Mouse (Mus musculus) CH12.LX (cell line): ENCODE results near the gene Ktn1. TPM values are rescaled to one million over a fixed set of nuclear protein-coding genes. Genes with fewer than 3 reads are reported as not detected.

ENCODE experiments used
- DNase-seq: peaks from one replicate; pipeline ENCODE4 v3.0.0-alpha.2; 2013; ENCODE audit errors: extremely low read depth
- H3K27ac ChIP-seq: 2 replicates; pipeline ENCODE4 v1.5.1; 2012; ENCODE audit warnings: low read depth, mild to moderate bottlenecking, control low read depth, moderate library complexity; ENCODE audit not compliant: insufficient read depth
- H3K27me3 ChIP-seq: replicated peaks from 2 replicates; pipeline ENCODE3; 2012; ENCODE audit warnings: inconsistent platforms
- H3K36me3 ChIP-seq, 2 experiments: replicated peaks in 1 of 2; 2 replicates each; pipeline versions ENCODE3 to v1.6.1; 2012; ENCODE audit warnings: inconsistent platforms in 1 of 2, low read length in 1 of 2, mild to moderate bottlenecking in 1 of 2, mixed read lengths in 1 of 2, moderate library complexity in 1 of 2; ENCODE audit not compliant: control insufficient read depth in 1 of 2, insufficient read depth in 1 of 2
- H3K4me1 ChIP-seq, 2 experiments: 2 replicates each; pipeline ENCODE4 v1.6.1; 2012; ENCODE audit warnings: inconsistent platforms in 1 of 2, moderate library complexity in 1 of 2; ENCODE audit not compliant: insufficient read depth in 2 of 2, control insufficient read depth in 1 of 2
- H3K4me2 ChIP-seq: 2 replicates; pipeline ENCODE4 v1.6.1; 2012; ENCODE audit warnings: low read depth, mild to moderate bottlenecking, control low read depth; ENCODE audit not compliant: poor library complexity, insufficient read depth, severe bottlenecking
- H3K4me3 ChIP-seq, 3 experiments: fragments of 150-350 bp in 1 of 3; sonication (generic) in 1 of 3; replicated peaks in 1 of 3; 2 replicates each; pipeline versions ENCODE3 to v1.5.1; 2011 to 2012; ENCODE audit warnings: low read depth in 2 of 3, low read length in 2 of 3, mild to moderate bottlenecking in 2 of 3, moderate library complexity in 2 of 3, control low read depth in 1 of 3, improper control_type of control experiment in 1 of 3, inconsistent platforms in 1 of 3, mixed read lengths in 1 of 3; ENCODE audit not compliant: poor library complexity in 1 of 3
- H3K79me2 ChIP-seq: replicated peaks from 2 replicates; pipeline ENCODE4 v1.6.1; 2012; ENCODE audit warnings: mild to moderate bottlenecking, moderate library complexity; ENCODE audit not compliant: control insufficient read depth, poor library complexity, insufficient read depth, severe bottlenecking; ENCODE audit errors: extremely low read depth
- H3K9ac ChIP-seq: 2 replicates; pipeline ENCODE4 v1.6.1; 2012; ENCODE audit warnings: low read depth, mild to moderate bottlenecking, control low read depth, moderate library complexity; ENCODE audit not compliant: insufficient read depth
- H3K9me3 ChIP-seq: replicated peaks from 2 replicates; pipeline ENCODE3; 2012; ENCODE audit warnings: low read length, inconsistent platforms, mixed read lengths
- BHLHE40 ChIP-seq: IDR thresholded peaks from 2 replicates; pipeline ENCODE4 v1.6.1; 2011; ENCODE audit warnings: mild to moderate bottlenecking, low read depth, low read length, improper control_type of control experiment
- CHD1 ChIP-seq: IDR thresholded peaks from 2 replicates; pipeline ENCODE4 v1.6.1; 2012; ENCODE audit warnings: low read depth, low read length, improper control_type of control experiment, inconsistent platforms
- CHD2 ChIP-seq: IDR thresholded peaks from 2 replicates; pipeline ENCODE4 v1.6.1; 2011; ENCODE audit warnings: low read length, improper control_type of control experiment
- CTCF ChIP-seq, 2 experiments: IDR thresholded peaks in 1 of 2; conservative IDR thresholded peaks in 1 of 2; 2 replicates each; pipeline ENCODE4 v1.5.1; 2011 to 2012; ENCODE audit warnings: low read depth in 2 of 2, low read length in 2 of 2, improper control_type of control experiment in 1 of 2, inconsistent platforms in 1 of 2, mild to moderate bottlenecking in 1 of 2, moderate library complexity in 1 of 2
- E2F4 ChIP-seq: IDR thresholded peaks from 2 replicates; pipeline ENCODE4 v1.6.1; 2011; ENCODE audit warnings: low read depth, low read length, improper control_type of control experiment; ENCODE audit not compliant: insufficient replicate concordance
- EP300 ChIP-seq: IDR thresholded peaks from 2 replicates; pipeline ENCODE4 v1.6.1; 2011; ENCODE audit warnings: low read length, improper control_type of control experiment
- ETS1 ChIP-seq: conservative IDR thresholded peaks from 2 replicates; pipeline ENCODE4 v1.6.1; 2012; ENCODE audit warnings: low read depth, mild to moderate bottlenecking, inconsistent platforms, low read length, improper control_type of control experiment, moderate library complexity
- JUN ChIP-seq: IDR thresholded peaks from 2 replicates; pipeline ENCODE4 v1.6.1; 2011; ENCODE audit warnings: low read depth, mild to moderate bottlenecking, low read length, improper control_type of control experiment, moderate library complexity; ENCODE audit not compliant: insufficient read depth
- JUND ChIP-seq: conservative IDR thresholded peaks from 2 replicates; pipeline ENCODE4 v1.6.1; 2011; ENCODE audit warnings: low read depth, low read length, improper control_type of control experiment
- MAFK ChIP-seq: IDR thresholded peaks from 2 replicates; pipeline ENCODE4 v1.6.1; 2011; ENCODE audit warnings: low read length, improper control_type of control experiment; ENCODE audit not compliant: insufficient replicate concordance
- MAX ChIP-seq: IDR thresholded peaks from 2 replicates; pipeline ENCODE4 v1.6.1; 2011; ENCODE audit warnings: low read length, improper control_type of control experiment
- NRF1 ChIP-seq: IDR thresholded peaks from 2 replicates; pipeline ENCODE4 v1.6.1; 2014; ENCODE audit warnings: low read depth, mild to moderate bottlenecking, inconsistent platforms, low read length, improper control_type of control experiment, moderate library complexity
- PAX5 ChIP-seq: IDR thresholded peaks from 2 replicates; pipeline ENCODE4 v1.6.1; 2012; ENCODE audit warnings: low read length, inconsistent platforms, mixed read lengths
- RAD21 ChIP-seq: IDR thresholded peaks from 2 replicates; pipeline ENCODE4 v1.6.1; 2011; ENCODE audit warnings: low read depth, mild to moderate bottlenecking, low read length, improper control_type of control experiment, moderate library complexity
- SIN3A ChIP-seq: IDR thresholded peaks from 2 replicates; pipeline ENCODE4 v1.6.1; 2012; ENCODE audit warnings: low read length, improper control_type of control experiment, inconsistent platforms
- SMC3 ChIP-seq: IDR thresholded peaks from 2 replicates; pipeline ENCODE4 v1.6.1; 2011; ENCODE audit warnings: low read depth, low read length, improper control_type of control experiment
- TBP ChIP-seq: conservative IDR thresholded peaks from 2 replicates; pipeline ENCODE4 v1.6.1; 2011; ENCODE audit warnings: low read depth, low read length, improper control_type of control experiment
- UBTF ChIP-seq: IDR thresholded peaks from 2 replicates; pipeline ENCODE4 v1.6.1; 2012; ENCODE audit warnings: low read depth, mild to moderate bottlenecking, inconsistent platforms, low read length, improper control_type of control experiment, moderate library complexity
- USF1 ChIP-seq: IDR thresholded peaks from 2 replicates; pipeline ENCODE4 v1.6.1; 2014; ENCODE audit warnings: low read depth, mild to moderate bottlenecking, inconsistent platforms, low read length, improper control_type of control experiment
- ZC3H11A ChIP-seq: IDR thresholded peaks from 2 replicates; pipeline ENCODE4 v1.6.1; 2012; ENCODE audit warnings: low read depth, mild to moderate bottlenecking, inconsistent platforms, low read length, improper control_type of control experiment
- ZKSCAN1 ChIP-seq: IDR thresholded peaks from 2 replicates; pipeline ENCODE4 v1.6.1; 2012; ENCODE audit warnings: low read depth, inconsistent platforms, low read length, improper control_type of control experiment, borderline replicate concordance
- ZNF384 ChIP-seq: IDR thresholded peaks from 2 replicates; pipeline ENCODE4 v1.6.1; 2012; ENCODE audit warnings: low read depth, low read length, improper control_type of control experiment, inconsistent platforms
- dilution Hi-C: fragments of 300-500 bp; cut with MboI; formaldehyde crosslinking; loops from 2 replicates; pipeline ENCODE4 v1.14.3; 2020; ENCODE audit warnings: low sequenced_read_pairs; ENCODE audit not compliant: extremely low pct_unique_long_range_greater_than_20kb, extremely low pct_ligation_motif_present
- in situ Hi-C: fragments of 300-500 bp; cut with MboI; formaldehyde crosslinking; loops from 3 replicates; pipeline ENCODE4 v1.14.3; 2019; ENCODE audit warnings: low sequenced_read_pairs, low pct_ligation_motif_present, low pct_unique_long_range_greater_than_20kb, mixed read lengths
- polyA plus RNA-seq: library from polyadenylated mRNA; unstranded; fragments of >175 nt; gene quantifications from 2 replicates; pipeline ENCODE4 v1.2.1, GENCODE M21; 2012; ENCODE audit warnings: low read depth; ENCODE audit not compliant: insufficient read length
- total RNA-seq, 2 experiments: library from RNA; depleted of rRNA; stranded (reverse); fragments of 300-350 nt in 1 of 2; fragments of >200 nt in 1 of 2; gene quantifications; 2 replicates each; pipeline ENCODE4 v1.2.3; 2012 to 2014

The Ktn1 gene
- total and polyA plus RNA-seq, 3 experiments = 23.2 to 56.5 (median 25.6) TPM

- Histone ChIP-seq H3K9me3 (no peaks in the 10 kb centered on the region), H3K4me2 (no peak overlapping the region), H3K27ac (no peak overlapping the region), H3K9ac (no peak overlapping the region), H3K27me3 (no peaks in the 10 kb centered on the region), H3K36me3 (peaks cover 6 to 51% of the 10 kb centered on the region in 2 experiments), H3K4me3 (no peak overlapping the region), H3K79me2 (no peaks in the 10 kb centered on the region), H3K4me1 (no peaks in the 10 kb centered on the region)
- dilution Hi-C loops = no loop called here
- in situ Hi-C loops = loop anchor here (10.0 kb wide), 1 partner anchor 752 kb away; no protein-coding TSS in a partner anchor
- TF ChIP-seq TBP (no peak), MAFK (no peak), SMC3 (no peak), ZC3H11A (no peak), CTCF (conservative IDR thresholded peaks at IDR 0.05 in 1 of 2, IDR thresholded peaks at IDR 0.05 in 1 of 2; ENCODE audit: low read depth in 2 of 2, low read length in 2 of 2) (0 out of 4 replicates have a peak, but pooled peaks of 1 of the 2 experiments have one; percentile 2), ZNF384 (no peak)
- no peak for DNase-seq
These were observed 94.4 kb downstream of the Ktn1 start for GRCm38 (mm10) chr14:47742674-47743073.

- no peak for DNase-seq
- Histone ChIP-seq H3K4me3 (no peak overlapping the region), H3K9ac (no peak overlapping the region), H3K79me2 (no peaks in the 10 kb centered on the region), H3K9me3 (no peaks in the 10 kb centered on the region), H3K36me3 (peaks cover 0 to 33% of the 10 kb centered on the region in 2 experiments), H3K4me1 (no peaks in the 10 kb centered on the region), H3K27ac (no peak overlapping the region), H3K4me2 (no peak overlapping the region), H3K27me3 (no peaks in the 10 kb centered on the region)
- dilution Hi-C loops = no loop called here
- in situ Hi-C loops = loop anchor here (10.0 kb wide), 1 partner anchor 750 kb away; no protein-coding TSS in a partner anchor
- TF ChIP-seq MAX (no peak), RAD21 (no peak), CHD1 (no peak), E2F4 (no peak), ZKSCAN1 (no peak), CHD2 (no peak), MAFK (no peak), USF1 (no peak), SIN3A (no peak), JUN (no peak), BHLHE40 (no peak), JUND (no peak), ETS1 (no peak), EP300 (no peak), ZC3H11A (no peak), UBTF (no peak), PAX5 (no peak), NRF1 (no peak)
These were observed 96.8 kb downstream of the Ktn1 start for GRCm38 (mm10) chr14:47745086-47745485.
